ENCODE assay signal across 18 mouse cellular contexts in the genomic region with DNA sequence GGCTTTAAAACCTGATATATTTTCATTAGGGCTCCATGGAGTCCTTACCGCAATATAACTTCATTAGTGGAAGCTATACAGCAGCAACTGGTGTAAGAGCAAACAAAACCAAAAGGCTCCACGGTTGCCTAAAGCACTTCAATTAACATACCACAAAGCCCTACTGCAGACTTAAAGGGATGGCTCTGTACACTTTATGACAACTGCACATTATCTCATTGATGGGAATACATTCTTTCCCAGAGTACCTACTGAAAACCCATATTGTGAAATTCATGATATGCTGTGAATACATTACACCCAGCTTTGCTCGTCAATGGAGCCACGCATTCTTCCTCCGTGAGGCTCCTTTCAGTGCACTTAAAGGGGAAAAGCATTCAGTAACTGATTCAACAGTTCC.
"Had no signal": no experiment of that assay in that cellular context is flagged by ENCODE, and none has a peak within 500 bp of the region (broad histone marks: within the 10 kb centered on the region; RNA-seq: fewer than 3 reads in every experiment).

No protein-coding gene starts in this region.

- H3K36me3 ChIP-seq: liver, embryonic 13.5 days; midbrain, embryonic 15.5 days; stomach, embryonic 15.5 days had no signal

- H3K9me3 ChIP-seq: kidney, embryonic 15.5 days; liver, embryonic 13.5 days; midbrain, embryonic 15.5 days; neural tube, embryonic 13.5 days; stomach, embryonic 15.5 days had no signal

- H3K4me2 ChIP-seq: kidney, embryonic 15.5 days; liver, embryonic 13.5 days; lung, embryonic 14.5 days; midbrain, embryonic 15.5 days; neural tube, embryonic 13.5 days; stomach, embryonic 15.5 days had no signal

- H3K27ac ChIP-seq: kidney, embryonic 15.5 days; left cerebral cortex, adult 2 months; liver, embryonic 13.5 days; macrophage; midbrain, embryonic 15.5 days; neural tube, embryonic 13.5 days; stomach, embryonic 15.5 days had no signal

- H3K27me3 ChIP-seq: kidney, embryonic 15.5 days; liver, embryonic 13.5 days; midbrain, embryonic 15.5 days; neural tube, embryonic 13.5 days; stomach, embryonic 15.5 days had no signal

- ATAC-seq: lung, postnatal 0 days; midbrain, embryonic 15.5 days had no signal

- H3K4me3 ChIP-seq: kidney, embryonic 15.5 days; left cerebral cortex, adult 2 months; liver, embryonic 13.5 days; midbrain, embryonic 15.5 days; myocyte; neural tube, embryonic 13.5 days; stomach, embryonic 15.5 days had no signal

- H3K9ac ChIP-seq: kidney, embryonic 15.5 days; liver, embryonic 13.5 days; lung, embryonic 14.5 days; midbrain, embryonic 15.5 days; neural tube, embryonic 13.5 days; stomach, embryonic 15.5 days had no signal

- DNase-seq: kidney, adult 8-10 months; kidney, postnatal 10 days; kidney, postnatal 36 days; layer of hippocampus, postnatal 36 days; liver, embryonic 13.5 days; lung, embryonic 14.5 days; retina, postnatal 1 day; right cerebral cortex, postnatal 25 days; spleen, adult 18-20 months; thymus, postnatal 25 days had no signal

- H3K4me1 ChIP-seq: kidney, embryonic 15.5 days; liver, embryonic 13.5 days; midbrain, embryonic 15.5 days; neural tube, embryonic 13.5 days; stomach, embryonic 15.5 days had no signal
